Mouse (Mus musculus) adrenal gland (tissue): ENCODE results near the gene Tlk2.

Experiments
- intact Hi-C: fragments of 180-260 bp; cut with DNase I; formaldehyde crosslinking; loops from one replicate; pipeline ENCODE4 v1.15.1; 2025

Gene Tlk2

DNA sequence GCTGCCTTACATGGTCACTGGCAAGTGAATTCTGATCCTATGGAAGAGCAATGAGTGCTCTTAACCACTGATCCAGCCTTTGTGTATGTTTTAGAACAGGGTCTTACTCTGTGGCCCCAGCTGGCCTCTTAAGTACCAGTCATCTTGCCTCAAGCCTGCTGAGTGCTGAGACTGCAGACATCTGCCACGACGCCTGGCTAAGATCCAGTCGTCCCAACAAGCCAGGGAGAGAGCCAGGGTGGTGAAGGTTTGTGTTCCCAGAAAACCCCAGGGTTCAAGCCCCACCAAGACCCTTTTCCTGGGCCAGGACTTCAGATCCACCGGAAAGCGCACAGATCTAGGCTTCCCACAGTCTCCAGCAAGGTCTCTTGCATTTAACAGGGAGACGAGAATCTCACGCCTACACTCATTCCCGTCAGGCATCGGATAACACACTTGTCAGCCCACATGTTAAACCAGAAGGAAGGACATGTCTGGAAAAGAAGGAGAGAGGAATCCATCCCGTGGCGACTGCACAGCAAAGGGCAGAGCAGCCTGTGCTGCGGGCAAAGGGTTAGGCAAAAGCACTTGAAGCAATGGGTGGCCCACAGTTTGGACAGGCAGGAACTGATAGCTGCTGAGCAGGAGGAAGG, 133.8 kb downstream of the Tlk2 start:
- intact Hi-C loops, result no loop called here

DNA sequence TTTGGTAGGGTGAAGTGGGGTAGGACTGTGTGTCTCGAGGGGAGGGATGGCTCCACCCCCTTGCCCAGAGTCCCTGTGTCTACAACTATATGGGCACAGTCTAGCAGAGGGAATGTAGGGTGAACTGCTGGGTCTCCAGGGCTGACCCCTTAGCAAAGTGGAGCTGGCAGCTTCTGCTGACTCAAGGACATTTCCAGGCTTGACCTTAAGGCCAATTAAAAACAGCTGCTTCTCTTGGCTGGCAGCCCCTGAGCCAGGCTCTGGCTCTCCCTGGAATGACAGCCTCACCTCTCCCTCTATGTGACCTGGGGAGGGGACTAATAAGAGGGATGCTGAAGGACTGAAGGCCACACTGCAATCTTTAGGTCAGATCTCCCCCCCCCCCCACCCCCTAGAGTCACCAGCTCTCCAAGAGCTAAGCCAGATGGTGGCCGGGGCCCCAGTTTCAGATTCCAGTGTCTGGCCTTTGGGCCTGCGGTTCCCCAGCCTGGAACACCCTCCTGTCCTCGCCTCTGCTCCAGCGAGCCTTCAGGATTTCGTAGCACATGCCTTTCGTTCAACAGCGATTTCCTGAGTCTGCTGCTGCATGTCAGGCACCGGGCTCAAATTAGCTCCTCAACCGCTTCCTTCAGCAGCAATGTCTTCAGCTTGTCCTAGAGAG, 134.5 kb downstream of the Tlk2 start:
- intact Hi-C loops, result no loop called here

DNA sequence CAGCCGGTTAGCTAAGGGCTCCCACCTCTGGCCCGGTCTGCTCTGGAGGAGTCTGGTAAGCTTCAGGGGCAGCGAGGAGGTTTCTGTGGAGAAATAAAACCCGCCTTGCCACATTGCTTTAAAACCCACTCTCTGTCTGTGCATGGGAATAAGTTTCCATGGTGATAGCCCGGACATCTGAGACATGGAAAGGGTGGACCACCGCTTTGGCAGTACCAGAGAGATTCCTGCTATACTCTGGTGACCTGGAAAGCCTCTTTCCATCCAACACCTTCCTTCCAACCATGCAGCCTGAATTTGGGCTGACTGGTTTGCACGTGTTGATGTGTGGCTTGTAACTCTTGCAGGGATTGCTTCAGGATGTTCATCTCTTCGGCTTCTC, 135.0 kb downstream of the Tlk2 start:
- intact Hi-C loops, result no loop called here

DNA sequence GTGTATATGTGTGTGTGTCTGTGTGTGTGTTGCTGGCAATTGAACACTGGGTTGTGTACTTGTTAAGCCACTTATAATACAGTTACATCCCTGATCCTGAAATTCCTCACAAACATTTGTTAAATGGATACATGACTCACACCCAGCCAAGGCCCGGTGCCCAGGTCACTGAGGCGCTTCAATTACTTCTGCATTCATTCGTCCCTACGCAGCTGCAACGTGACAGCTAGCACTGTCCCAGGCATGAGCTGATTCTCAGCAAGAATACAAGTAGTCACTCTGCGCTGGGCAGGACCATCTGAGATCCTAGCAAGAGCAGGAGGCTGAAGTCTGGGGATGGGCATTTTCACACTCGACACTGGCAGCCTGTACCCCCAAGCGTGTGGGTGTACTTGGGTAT, 136.7 kb downstream of the Tlk2 start:
- intact Hi-C loops, result no loop called here

DNA sequence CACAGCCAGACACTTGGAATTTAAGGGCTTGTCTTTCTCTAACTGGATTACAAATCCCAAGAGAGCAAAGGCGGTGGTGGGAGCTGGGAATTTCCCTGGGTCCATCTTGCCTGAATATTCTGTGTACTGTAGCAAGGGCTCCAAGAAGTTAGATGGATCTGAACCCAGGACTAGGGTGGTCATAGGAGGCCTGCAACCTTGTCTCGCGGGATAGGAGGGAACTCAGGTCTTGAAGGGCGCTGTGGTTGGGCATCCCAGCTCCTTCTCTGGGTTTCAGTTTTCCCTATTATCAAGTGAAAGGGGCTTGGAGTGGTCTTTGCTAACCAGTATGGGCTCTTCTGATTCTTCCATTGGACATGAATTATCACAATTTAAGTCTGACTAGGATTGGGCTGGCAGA, 137.5 kb downstream of the Tlk2 start:
- intact Hi-C loops, result no loop called here

DNA sequence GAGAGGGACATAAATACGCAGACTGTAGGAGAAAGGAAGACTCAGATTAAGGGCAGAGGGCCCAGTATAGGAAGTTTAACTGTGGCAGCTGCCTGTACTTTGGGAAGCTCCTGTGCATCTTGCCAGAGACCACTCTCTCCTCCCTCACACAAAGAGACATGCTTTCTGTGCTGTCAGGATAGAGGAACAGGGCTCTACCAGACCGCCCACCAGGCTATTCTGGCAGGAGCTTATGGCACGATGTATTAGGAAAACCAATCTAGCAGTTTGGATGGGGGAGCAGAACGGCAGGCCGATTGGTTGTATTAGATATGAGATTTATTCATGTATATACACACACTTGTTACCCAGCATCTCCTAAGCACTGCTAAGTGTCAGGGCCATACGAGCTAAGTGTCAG, 139.2 kb downstream of the Tlk2 start:
- intact Hi-C loops, result no loop called here

DNA sequence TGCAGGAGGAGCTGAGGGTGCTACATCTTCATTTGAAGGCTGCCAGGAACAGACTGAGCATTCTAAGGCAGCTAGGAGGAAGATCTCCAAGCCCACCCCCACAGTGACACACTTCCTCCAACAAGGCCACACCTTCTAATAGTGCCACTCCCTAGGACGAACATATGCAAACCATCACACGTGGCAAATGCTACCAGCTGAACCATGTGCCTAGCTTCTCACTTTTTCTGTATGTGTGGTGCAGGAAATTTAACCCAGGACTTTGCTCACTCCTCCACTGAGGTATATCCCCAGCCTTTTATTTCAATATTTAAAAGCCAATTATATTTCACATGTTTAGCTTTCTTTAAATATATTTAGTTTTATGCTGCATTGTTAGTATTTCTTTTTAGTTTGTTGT, 142.5 kb downstream of the Tlk2 start:
- intact Hi-C loops, result no loop called here

DNA sequence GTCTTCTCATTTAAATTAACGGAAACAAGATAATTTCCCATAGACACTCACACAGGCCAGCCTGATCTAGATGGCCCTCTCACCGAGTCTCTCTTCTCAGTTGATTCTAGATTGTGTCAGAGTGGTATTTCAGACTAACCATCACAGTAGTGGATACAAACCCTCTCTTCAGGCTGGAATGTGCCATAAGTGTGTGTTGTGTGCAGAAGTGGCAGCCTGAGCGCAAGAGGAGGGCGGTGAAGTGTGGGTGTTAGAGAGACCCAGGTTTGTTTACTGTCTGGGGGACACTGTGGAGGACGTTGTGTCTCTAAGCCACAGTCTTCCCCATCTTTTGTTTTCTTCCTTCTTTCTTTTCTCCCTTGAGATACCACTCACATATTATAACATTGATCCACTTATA, 144.9 kb downstream of the Tlk2 start:
- intact Hi-C loops, result no loop called here

DNA sequence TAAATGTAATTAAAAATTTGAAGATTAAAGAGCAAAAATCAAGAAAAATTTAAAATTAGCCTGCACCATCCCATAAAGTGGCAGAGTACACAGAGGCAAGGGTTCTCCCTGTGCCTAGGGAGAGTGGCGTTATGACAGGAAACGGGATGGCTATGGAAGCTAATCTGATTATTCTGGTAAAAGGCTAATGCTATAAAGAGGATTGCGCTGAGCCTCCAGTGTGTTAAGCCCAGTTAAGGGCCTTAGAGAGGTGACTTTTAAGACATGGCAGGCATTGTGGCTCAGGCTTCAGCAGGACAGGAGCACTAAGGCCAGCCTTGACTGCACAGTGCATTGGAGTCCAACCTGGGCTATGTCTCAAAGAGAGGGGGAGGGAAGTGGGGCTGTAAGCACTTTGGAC, 148.5 kb downstream of the Tlk2 start:
- intact Hi-C loops, result no loop called here

DNA sequence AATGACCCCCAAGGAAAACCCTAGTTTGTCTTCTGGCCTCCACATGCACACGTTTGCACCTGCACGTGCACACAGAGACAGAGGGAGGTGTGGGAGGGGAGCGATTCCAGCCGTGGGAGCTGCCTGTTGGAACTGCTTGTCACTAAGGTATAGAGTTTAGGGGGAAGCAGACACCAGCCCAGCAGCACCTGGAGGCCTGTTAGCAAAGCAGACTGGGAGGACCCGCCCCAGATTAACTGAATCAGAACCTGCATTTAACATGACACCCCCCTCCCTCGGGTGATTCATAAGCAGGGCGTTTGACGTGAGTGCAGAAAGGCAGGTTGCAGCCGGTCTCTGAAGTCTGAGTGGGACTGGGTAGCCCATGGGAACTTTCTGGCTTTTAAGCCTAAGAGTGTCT, 151.4 kb downstream of the Tlk2 start:
- intact Hi-C loops, result no loop called here

DNA sequence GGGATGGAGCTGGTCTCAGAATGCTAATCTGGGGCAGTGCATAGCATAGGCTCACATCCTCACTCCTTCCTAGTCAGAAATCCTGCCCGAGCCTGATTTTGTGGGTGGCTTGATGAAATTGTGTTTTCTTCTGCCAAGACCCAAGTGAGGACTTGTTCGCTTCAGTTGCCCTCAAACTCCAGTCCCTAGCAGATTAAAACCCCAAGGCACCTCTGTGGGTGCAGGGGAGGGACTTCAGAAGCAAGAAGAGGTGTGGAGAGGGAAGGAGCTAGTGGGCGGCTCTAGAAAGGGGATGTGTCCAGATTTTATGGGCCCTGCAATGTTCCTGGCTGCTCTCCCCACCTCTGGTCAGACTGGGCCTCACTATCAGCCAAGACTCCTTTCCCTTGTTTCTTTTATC, 152.5 kb downstream of the Tlk2 start:
- intact Hi-C loops, result no loop called here

DNA sequence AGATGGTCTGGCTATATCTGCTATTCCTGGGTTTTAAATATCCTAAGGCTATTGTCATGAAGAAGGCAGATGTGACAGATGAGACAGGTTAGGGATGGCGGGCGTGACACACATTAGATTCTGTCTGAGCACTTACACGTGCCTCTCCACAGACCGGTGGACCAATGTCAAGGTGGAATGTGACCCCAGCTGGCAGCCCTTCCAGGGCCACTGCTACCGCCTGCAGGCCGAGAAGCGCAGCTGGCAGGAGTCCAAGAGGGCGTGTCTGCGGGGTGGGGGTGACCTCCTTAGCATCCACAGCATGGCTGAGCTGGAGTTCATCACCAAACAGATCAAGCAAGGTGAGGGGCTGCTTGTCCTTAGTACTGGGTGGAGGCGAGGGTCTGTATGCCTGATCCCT, 153.1 kb downstream of the Tlk2 start:
- intact Hi-C loops, result no loop called here

DNA sequence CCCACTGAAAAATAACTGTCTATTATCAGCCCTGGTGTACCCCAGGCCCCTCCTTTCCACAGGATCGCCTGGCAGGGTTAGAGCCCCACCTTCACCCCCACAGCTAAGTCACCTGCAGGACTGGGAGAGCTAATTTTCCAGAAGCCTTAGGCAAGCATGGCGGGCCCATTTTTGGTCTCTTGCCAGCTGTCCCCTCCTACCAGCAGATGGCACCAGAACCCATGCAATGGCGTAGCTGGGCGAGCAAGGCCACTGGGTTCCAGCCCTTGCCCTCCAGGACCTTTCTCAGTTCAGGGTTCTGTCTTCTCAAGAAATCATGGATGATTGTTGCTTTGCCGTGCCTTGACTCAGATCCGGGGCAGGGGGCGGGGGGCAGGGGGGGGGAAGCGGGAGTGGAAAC, 153.9 kb downstream of the Tlk2 start:
- intact Hi-C loops, result no loop called here
